Mouse (Mus musculus) kidney, adult 2 months (tissue): ENCODE results near the gene Gm42417.

Experiments used
- CTCF ChIP-seq: fragments of 200-500 bp; conservative IDR thresholded peaks from 2 replicates; pipeline ENCODE4 v1.5.1; 2011; ENCODE audit warnings: low read depth, mild to moderate bottlenecking, control low read depth, low read length, moderate library complexity, mixed read lengths; ENCODE audit not compliant: insufficient read depth, insufficient read length
- POLR2A ChIP-seq: fragments of 200-500 bp; IDR thresholded peaks from one replicate; pipeline ENCODE4 v1.6.1; 2011; ENCODE audit warnings: low read depth, low read length, control low read depth

DNA sequence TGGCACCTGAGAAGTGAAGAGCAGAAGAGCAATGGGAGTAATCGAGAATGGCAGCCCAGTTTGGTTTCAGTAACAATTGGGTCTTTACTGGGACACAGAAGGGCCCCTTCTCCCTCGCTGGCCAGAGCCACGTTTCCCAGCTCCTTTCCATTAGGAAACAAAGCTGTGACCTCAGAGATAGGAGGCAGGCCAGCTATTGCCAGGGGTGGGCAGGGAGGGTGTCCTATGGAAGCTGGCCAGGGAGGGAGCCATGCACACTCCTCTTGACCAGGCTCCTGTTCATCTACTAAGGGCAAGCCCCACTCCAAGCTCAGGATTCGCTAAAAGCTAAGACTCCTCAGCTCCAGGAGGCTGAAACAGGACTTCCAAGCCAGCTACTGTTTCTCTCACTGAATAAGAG lies 20.0 kb upstream of the Gm42417 start:
- no peak for TF ChIP-seq CTCF
- TF ChIP-seq POLR2A = no peak
